Mouse (Mus musculus): ENCODE data around the gene Rfx2.

Gene Rfx2

GRCm38 (mm10) chr17:56754271-56755185, 76.3 kb downstream of the Rfx2 start:
- DNase-seq (ENCODE audit: low read depth, low spot score), result no peak

GRCm38 (mm10) chr17:56753452-56753851, 77.4 kb downstream of the Rfx2 start:
- DNase-seq (ENCODE audit: low read depth, low spot score), result no peak

DNA sequence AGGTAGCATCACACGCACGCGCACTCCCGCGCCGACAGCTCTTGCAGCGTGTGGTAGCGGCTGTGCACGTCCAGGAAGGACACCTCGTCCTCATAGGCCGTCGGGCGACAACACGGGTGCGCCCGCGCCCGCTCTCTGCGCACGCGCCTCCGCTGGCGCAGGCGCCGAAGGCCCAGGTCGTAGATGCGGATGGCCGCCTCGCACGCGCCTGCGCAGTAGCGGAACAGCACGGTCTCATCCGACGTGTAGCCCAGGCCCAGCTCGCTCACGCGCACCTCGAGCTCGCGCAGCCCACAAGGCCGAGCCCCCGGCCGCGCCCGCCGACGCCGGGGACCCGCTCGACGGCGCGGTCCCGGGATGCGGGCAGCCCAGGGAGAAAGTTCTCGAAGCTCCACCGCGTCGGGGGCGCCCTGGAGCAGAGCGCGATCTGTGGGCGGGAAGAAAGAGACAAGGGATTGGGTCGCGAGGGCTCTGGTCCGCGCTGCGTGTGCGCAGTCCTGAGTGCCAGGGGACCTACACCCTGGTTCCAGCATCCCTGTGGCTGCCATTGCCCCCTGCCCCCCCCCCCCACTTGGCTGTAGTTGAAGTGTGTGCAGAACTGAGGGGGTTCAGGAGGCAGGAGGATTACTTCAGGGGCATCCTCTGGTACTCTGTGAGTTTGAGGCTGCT, 79.3 kb downstream of the Rfx2 start:
- peak; percentile 52 for DNase-seq (ENCODE audit: low read depth, low spot score)

DNA sequence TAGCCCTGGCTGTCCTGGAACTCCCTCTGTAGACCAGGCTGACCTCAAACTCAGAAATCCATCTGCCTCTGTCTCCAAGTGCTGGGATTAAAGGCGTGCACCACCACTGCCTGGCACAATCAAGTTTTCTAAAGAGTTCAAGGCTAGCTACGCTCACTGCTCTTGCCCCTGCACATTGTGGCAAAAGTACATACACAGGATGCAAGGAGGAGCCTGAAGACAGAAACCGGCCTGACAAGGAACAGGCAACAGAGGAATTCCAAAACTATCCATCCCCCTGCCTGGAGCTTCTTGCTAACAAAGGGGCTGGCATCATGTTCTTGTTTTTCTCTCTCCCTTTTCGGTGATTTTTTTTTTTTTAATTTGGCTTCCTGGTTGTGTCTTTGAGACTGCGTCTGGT, 86.6 kb downstream of the Rfx2 start:
- DNase-seq (ENCODE audit: low read depth, low spot score), result no peak

DNA sequence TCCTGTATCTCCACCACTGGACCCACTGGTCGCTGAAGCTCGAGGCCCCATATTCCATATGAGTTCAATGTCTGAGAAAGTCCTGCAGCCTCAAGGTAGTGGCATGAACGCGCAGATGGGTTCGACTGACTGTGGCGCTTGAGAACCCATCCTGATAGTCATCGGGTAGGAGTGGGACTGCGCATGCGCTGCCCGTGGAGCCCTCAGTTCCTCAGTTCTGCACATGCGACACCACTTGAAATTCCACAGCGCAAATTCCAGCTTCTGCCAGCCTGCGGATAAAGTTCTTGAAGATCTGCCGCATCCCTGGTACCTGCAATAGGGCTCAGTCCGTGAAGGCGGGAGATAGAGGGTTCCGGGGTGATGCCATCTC, 90.0 kb downstream of the Rfx2 start:
- DNase-seq (ENCODE audit: low read depth, low spot score), result no peak

DNA sequence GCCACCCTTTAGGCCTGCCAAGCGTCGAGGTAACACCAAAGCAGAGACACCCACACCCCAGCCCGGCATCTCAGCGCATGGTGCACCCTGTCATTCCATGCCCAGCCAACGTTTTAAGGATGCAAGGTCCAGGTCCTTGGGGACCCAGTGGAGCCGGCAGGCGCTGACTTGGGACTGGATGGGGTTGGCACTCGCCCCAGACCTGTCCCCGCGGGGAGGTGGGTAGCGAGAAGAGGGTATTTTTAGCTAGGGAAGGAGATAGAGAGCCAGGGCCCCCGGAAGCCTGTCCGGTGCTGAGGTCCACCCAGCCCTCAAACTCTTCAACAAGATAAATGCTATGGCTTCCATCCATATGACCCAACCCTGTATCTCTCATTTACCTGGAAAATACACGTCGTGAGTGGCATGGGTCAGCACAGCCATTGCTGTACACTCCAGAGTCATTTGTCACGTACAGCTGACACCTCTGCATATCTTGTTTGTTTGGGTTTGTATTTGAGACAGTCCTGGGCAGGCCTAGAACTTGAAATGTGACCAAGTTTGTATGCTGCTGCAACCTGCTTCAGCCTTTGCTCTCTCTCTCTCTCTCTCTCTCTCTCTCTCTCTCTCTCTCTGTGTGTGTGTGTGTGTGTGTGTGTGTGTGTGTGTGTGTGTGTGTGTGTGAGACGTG, 90.6 kb downstream of the Rfx2 start:
- DNase-seq (ENCODE audit: low read depth, low spot score), result no peak

- no peak for DNase-seq (ENCODE audit: low read depth, low spot score)
These were observed 92.6 kb downstream of the Rfx2 start for GRCm38 (mm10) chr17:56738221-56738620.

DNA sequence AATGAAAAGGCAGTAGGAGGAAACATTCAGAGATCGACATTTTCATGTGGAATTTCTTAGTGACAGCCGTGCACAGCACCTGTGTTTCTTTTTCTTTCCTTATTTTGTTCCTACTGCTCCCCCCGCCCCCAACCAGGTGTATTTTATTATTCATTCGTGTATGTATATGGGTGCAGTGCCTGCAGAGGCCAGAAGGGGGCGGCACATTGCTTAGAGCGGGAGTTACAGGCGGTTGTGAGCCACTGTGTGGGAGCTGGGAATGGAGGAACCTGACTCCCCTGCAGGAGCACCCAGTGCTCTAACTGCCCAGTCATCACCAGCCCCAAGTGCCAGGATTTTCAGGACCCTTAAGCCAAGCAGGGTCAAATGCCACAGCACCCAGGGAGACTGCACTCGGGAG, 94.3 kb downstream of the Rfx2 start:
- DNase-seq (ENCODE audit: low read depth, low spot score), result no peak

DNA sequence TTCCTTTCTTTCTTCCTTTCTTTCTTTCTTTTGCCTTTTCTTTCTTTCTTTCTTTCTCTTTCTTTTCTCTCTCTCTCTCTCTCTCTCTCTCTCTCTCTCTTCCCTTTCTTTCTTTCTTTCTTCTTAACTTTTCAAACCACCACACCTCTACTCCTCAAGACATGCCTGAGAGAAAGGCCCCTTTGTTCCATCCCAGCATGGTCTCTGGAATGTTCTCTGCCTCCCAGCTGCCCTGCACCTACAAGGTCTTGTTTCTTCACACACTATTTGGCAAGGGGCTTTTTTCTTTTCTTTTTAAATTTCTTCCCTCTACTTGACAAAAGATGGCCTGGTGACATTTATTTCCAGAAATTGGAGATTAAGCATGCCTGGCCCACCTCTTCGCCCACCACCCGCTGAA, 101.2 kb downstream of the Rfx2 start:
- DNase-seq (ENCODE audit: low read depth, low spot score), result no peak

DNA sequence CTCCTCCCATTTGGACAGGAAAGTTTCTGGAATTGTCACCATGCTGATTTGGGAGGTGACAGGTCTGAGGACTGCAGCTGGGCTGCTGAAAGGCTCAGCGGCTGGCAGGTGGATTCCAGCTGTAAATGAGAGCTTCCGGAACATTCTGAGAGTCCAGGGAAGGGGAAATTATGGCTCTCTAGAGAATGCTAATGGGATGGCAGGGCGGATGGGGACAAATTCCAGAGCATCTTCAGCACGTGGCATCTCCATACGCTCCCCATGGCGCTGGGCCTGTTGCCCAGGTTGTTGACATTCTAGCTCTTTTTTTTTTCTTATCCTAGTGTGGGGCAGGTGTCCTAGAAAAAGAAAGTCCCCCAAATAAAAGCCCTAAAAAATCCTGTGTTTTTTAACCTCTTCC, 101.7 kb downstream of the Rfx2 start:
- peak; percentile 59 for DNase-seq (ENCODE audit: low read depth, low spot score)

DNA sequence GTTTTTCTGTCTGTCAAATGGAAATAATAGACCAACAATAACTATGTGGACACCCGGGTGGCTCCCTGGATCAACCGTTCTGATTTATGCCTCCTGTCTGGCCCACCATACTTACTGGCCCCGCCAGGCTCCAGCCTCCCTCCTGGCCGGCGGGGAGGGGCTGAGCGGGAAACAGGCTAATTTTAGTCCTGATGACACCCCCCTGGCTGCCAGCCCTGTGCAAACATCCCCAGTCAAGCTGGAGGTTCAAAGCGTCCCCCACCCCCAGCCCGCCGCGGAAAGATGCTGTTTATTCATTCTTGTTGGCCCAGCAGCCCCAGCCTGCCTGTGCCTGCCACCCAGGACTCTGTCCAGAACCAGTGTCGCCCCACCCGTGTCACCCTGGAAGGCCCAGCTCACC, 102.7 kb downstream of the Rfx2 start:
- no peak for DNase-seq (ENCODE audit: low read depth, low spot score)

DNA sequence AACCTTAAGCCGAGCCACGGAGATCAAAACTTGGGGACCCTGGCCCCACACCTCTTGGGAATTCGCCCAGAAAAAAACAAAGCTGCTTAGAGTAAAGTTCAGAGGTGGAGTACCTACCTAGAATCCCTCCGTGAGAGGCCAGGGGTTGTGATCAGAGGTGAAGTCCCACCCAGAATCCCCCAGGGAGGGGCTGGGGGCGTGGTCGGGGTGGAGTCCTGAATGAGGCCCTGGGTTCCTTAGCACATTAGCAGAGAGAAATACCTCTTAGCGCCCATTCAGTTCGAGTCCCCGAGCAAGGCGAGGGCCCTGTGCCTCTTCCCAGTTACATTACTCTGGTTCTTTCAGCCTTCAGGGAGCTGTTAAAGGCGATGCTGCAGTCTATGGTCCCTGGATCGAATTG, 103.2 kb downstream of the Rfx2 start:
- DNase-seq (ENCODE audit: low read depth, low spot score), result no peak

- no peak for DNase-seq (ENCODE audit: low read depth, low spot score)
These were observed 103.7 kb downstream of the Rfx2 start for GRCm38 (mm10) chr17:56727029-56727649.

Data from brain, adult 2 months (tissue).